Mouse (Mus musculus): ENCODE data around the gene Kmt5a. TPM values are rescaled to one million over a fixed set of nuclear protein-coding genes. Genes with fewer than 3 reads are reported as not detected.
"Not testable (repeated sequence)": the region's sequence is repeated elsewhere in the genome, so short reads cannot be mapped to it uniquely, and the experiment has no call there.

The Kmt5a gene
- total RNA-seq, 2 experiments from 2014 or later: 55.1 to 67.8 TPM

- intact Hi-C loops (cut with DNase I): no loop called here
- DNase-seq (ENCODE audit: low spot score in 2 of 2): no peak
Measured at GRCm38 (mm10) chr5:124470591-124471171, 31.0 kb downstream of the Kmt5a start.

GRCm38 (mm10) chr5:124478873-124479204 is 39.1 kb downstream of the Kmt5a start:
- intact Hi-C loops (cut with DNase I): no loop called here
- no peak for DNase-seq (ENCODE audit: low spot score in 2 of 2)

GRCm38 (mm10) chr5:124480119-124480518 is 40.4 kb downstream of the Kmt5a start:
- no peak for DNase-seq (ENCODE audit: low spot score in 2 of 2)
- intact Hi-C loops (cut with DNase I): loop anchor here (5.0 kb wide), 2 partner anchors 33 to 52 kb away; partner anchors contain the start of gene Rilpl1

GRCm38 (mm10) chr5:124481714-124482113 is 42.0 kb downstream of the Kmt5a start:
- intact Hi-C loops (cut with DNase I): loop anchor here (5.0 kb wide), 2 partner anchors 34 to 51 kb away; partner anchors contain the start of gene Rilpl1

GRCm38 (mm10) chr5:124482436-124482965 is 42.8 kb downstream of the Kmt5a start:
- intact Hi-C loops (cut with DNase I): loop anchor here (5.0 kb wide), 2 partner anchors 35 to 50 kb away; partner anchors contain the start of gene Rilpl1
- DNase-seq (ENCODE audit: low spot score in 2 of 2): peak; percentile 45

More at GRCm38 (mm10) chr5:124481714-124482113, 42.0 kb downstream of the Kmt5a start:
- DNase-seq (ENCODE audit: low spot score in 2 of 2): no peak

- intact Hi-C loops (cut with DNase I): loop anchor here (5.0 kb wide), 2 partner anchors 36 to 49 kb away; partner anchors contain the start of gene Rilpl1
- peak; percentile 91 to 93 for DNase-seq (ENCODE audit: low spot score in 2 of 2)
Measured at GRCm38 (mm10) chr5:124482966-124483654, 43.4 kb downstream of the Kmt5a start, which contains the start of gene Snrnp35. Gene Snrnp35, plus strand, starts transcription at chr5:124483134.

- intact Hi-C loops (cut with DNase I): loop anchor here (5.0 kb wide), 2 partner anchors 37 to 48 kb away; partner anchors contain the start of gene Rilpl1
Measured at GRCm38 (mm10) chr5:124483655-124484396, 44.1 kb downstream of the Kmt5a start.

GRCm38 (mm10) chr5:124485654-124486053 is 45.9 kb downstream of the Kmt5a start:
- intact Hi-C loops (cut with DNase I): no loop called here
- DNase-seq (ENCODE audit: low spot score in 2 of 2): no peak

More at GRCm38 (mm10) chr5:124483655-124484396, 44.1 kb downstream of the Kmt5a start:
- no peak for DNase-seq (ENCODE audit: low spot score in 2 of 2)

- no peak for DNase-seq (ENCODE audit: low spot score in 2 of 2)
- intact Hi-C loops (cut with DNase I): no loop called here
Measured at GRCm38 (mm10) chr5:124488885-124489284, 49.2 kb downstream of the Kmt5a start.

- no peak for DNase-seq (ENCODE audit: low spot score in 2 of 2)
- intact Hi-C loops (cut with DNase I): no loop called here
Measured at GRCm38 (mm10) chr5:124491732-124492131, 52.0 kb downstream of the Kmt5a start.

- intact Hi-C loops (cut with DNase I): no loop called here
- DNase-seq (ENCODE audit: low spot score in 2 of 2): no peak
Measured at GRCm38 (mm10) chr5:124492618-124493017, 52.9 kb downstream of the Kmt5a start.

GRCm38 (mm10) chr5:124493455-124493854 is 53.7 kb downstream of the Kmt5a start:
- intact Hi-C loops (cut with DNase I): no loop called here
- DNase-seq (ENCODE audit: low spot score in 2 of 2): no peak

GRCm38 (mm10) chr5:124495547-124495946 is 55.8 kb downstream of the Kmt5a start:
- DNase-seq (ENCODE audit: low spot score in 2 of 2): no peak

GRCm38 (mm10) chr5:124496614-124497514 is 57.1 kb downstream of the Kmt5a start:
- DNase-seq (ENCODE audit: low spot score in 2 of 2): no peak
- intact Hi-C loops (cut with DNase I): no loop called here

More at GRCm38 (mm10) chr5:124495547-124495946, 55.8 kb downstream of the Kmt5a start:
- intact Hi-C loops (cut with DNase I): no loop called here

- intact Hi-C loops (cut with DNase I): no loop called here
- DNase-seq (ENCODE audit: low spot score in 2 of 2): peak in 1 of 2 experiments; percentile 31
Measured at GRCm38 (mm10) chr5:124498221-124498876, 58.6 kb downstream of the Kmt5a start.

GRCm38 (mm10) chr5:124499001-124499400 is 59.3 kb downstream of the Kmt5a start:
- DNase-seq (ENCODE audit: low spot score in 2 of 2): no peak
- intact Hi-C loops (cut with DNase I): no loop called here

GRCm38 (mm10) chr5:124500037-124500436 is 60.3 kb downstream of the Kmt5a start:
- intact Hi-C loops (cut with DNase I); DNase-seq (ENCODE audit: low spot score in 2 of 2): not testable (repeated sequence)

- DNase-seq (ENCODE audit: low spot score in 2 of 2): peak; percentile 64 to 78
- intact Hi-C loops (cut with DNase I): no loop called here
Measured at GRCm38 (mm10) chr5:124500573-124500972, 60.8 kb downstream of the Kmt5a start.

All from left cerebral cortex, postnatal 36 days (tissue).